Mouse (Mus musculus): Measurements from ENCODE around the gene Set.
A peak's percentile ranks its signal among the peaks of the same experiment; 100 is the strongest.

- TF ChIP-seq CTCF (IDR thresholded peaks at IDR 0.05; ENCODE audit: borderline replicate concordance, insufficient read depth, low read depth, low read length) (peak; percentile 12; the same call in 1 of the 2 replicates), POLR2A (IDR thresholded peaks at IDR 0.05; ENCODE audit: borderline replicate concordance, insufficient read depth, low read length) (peak; percentile 48; the same call in 1 of the 2 replicates)
Measured at GRCm38 (mm10) chr2:30062249-30063093, 5.3 kb downstream of the Set start.
